Mouse (Mus musculus): ENCODE measurements at regions not wholly inside any gene's neighbourhood (a gene's known extent, or its start where the extent isn't known, plus 50 kb on each side); places are given as distances from the start of the nearest gene placed in this dataset.

- no peak for DNase-seq (ENCODE audit: inconsistent age in 2 of 2, low spot score in 1 of 2)
Observed at GRCm38 (mm10) chr14:9192122-9192769, 526.2 kb upstream of the 4930452B06Rik start.

- DNase-seq (ENCODE audit: inconsistent age in 2 of 2, low spot score in 1 of 2): no peak
Observed at GRCm38 (mm10) chr14:9191664-9192063, 525.6 kb upstream of the 4930452B06Rik start.

GRCm38 (mm10) chr14:9161336-9161735 lies 495.3 kb upstream of the 4930452B06Rik start:
- DNase-seq (ENCODE audit: inconsistent age in 2 of 2, low spot score in 1 of 2): no peak

- no peak for DNase-seq (ENCODE audit: inconsistent age in 2 of 2, low spot score in 1 of 2)
Observed at GRCm38 (mm10) chr14:9157941-9158340, 491.9 kb upstream of the 4930452B06Rik start.

- DNase-seq (ENCODE audit: inconsistent age in 2 of 2, low spot score in 1 of 2): no peak
Observed at GRCm38 (mm10) chr14:9150841-9151240, 484.8 kb upstream of the 4930452B06Rik start.

- DNase-seq (ENCODE audit: inconsistent age in 2 of 2, low spot score in 1 of 2): no peak
Observed at GRCm38 (mm10) chr14:9146595-9147219, 480.7 kb upstream of the 4930452B06Rik start.

- no peak for DNase-seq (ENCODE audit: inconsistent age in 2 of 2, low spot score in 1 of 2)
Observed at GRCm38 (mm10) chr14:9105708-9106107, 439.7 kb upstream of the 4930452B06Rik start.

- no peak for DNase-seq (ENCODE audit: inconsistent age in 2 of 2, low spot score in 1 of 2)
Observed at GRCm38 (mm10) chr14:9089625-9090326, 423.7 kb upstream of the 4930452B06Rik start.

- DNase-seq (ENCODE audit: inconsistent age in 2 of 2, low spot score in 1 of 2): no peak
Observed at GRCm38 (mm10) chr14:9087103-9087502, 421.1 kb upstream of the 4930452B06Rik start.

GRCm38 (mm10) chr14:9079632-9080031 lies 413.6 kb upstream of the 4930452B06Rik start:
- DNase-seq (ENCODE audit: inconsistent age in 2 of 2, low spot score in 1 of 2): no peak

GRCm38 (mm10) chr14:9079014-9079413 lies 413.0 kb upstream of the 4930452B06Rik start:
- DNase-seq (ENCODE audit: inconsistent age in 2 of 2, low spot score in 1 of 2): no peak

GRCm38 (mm10) chr14:9071176-9071575 lies 405.1 kb upstream of the 4930452B06Rik start:
- no peak for DNase-seq (ENCODE audit: inconsistent age in 2 of 2, low spot score in 1 of 2)

- DNase-seq (ENCODE audit: inconsistent age in 2 of 2, low spot score in 1 of 2): no peak
Observed at GRCm38 (mm10) chr14:9060058-9060457, 394.0 kb upstream of the 4930452B06Rik start.

- peak; percentile 4 to 30 for DNase-seq (ENCODE audit: inconsistent age in 2 of 2, low spot score in 1 of 2)
Observed at GRCm38 (mm10) chr14:9028811-9029210, 362.8 kb upstream of the 4930452B06Rik start.

GRCm38 (mm10) chr14:9015826-9016225 lies 349.8 kb upstream of the 4930452B06Rik start:
- no peak for DNase-seq (ENCODE audit: inconsistent age in 2 of 2, low spot score in 1 of 2)

GRCm38 (mm10) chr14:9003034-9003433 lies 337.0 kb upstream of the 4930452B06Rik start:
- DNase-seq (ENCODE audit: inconsistent age in 2 of 2, low spot score in 1 of 2): no peak

- DNase-seq (ENCODE audit: inconsistent age in 2 of 2, low spot score in 1 of 2): no peak
Observed at GRCm38 (mm10) chr14:9000408-9001092, 334.5 kb upstream of the 4930452B06Rik start.

- DNase-seq (ENCODE audit: inconsistent age in 2 of 2, low spot score in 1 of 2): no peak
Observed at GRCm38 (mm10) chr14:8999815-9000214, 333.8 kb upstream of the 4930452B06Rik start.

GRCm38 (mm10) chr14:8993421-8993820 lies 327.4 kb upstream of the 4930452B06Rik start:
- DNase-seq (ENCODE audit: inconsistent age in 2 of 2, low spot score in 1 of 2): no peak

GRCm38 (mm10) chr14:8985086-8985793 lies 319.2 kb upstream of the 4930452B06Rik start:
- DNase-seq (ENCODE audit: inconsistent age in 2 of 2, low spot score in 1 of 2): no peak

- DNase-seq (ENCODE audit: inconsistent age in 2 of 2, low spot score in 1 of 2): no peak
Observed at GRCm38 (mm10) chr14:8961554-8961953, 295.5 kb upstream of the 4930452B06Rik start.

Measured in adrenal gland, adult (tissue).